In the genomic region with DNA sequence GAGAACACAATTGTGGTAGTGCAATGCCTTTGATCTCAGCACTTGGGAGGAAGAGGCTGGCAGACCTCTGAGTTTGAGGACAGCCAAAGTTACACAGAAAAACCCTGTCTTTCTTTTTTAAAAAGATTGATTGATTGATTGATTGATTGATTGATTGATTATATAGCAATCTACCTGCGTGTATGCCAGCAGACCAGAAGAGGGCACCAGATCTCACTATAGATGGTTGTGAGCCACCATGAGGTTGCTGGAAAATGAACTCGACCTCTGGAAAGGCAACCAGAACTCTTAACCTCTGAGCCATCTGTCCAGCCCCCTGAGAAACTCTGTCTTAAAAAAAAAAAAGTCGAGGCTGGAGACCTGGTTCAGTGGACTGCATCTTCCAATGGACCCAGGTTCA, we compare ENCODE assay signal across 22 mouse cellular contexts. TPM values are rescaled to one million over a fixed set of nuclear protein-coding genes. Genes with fewer than 3 reads are reported as not detected.
DNase-seq lines count a peak whose midpoint lies in the region; ATAC-seq and TF ChIP-seq lines count a peak whose summit lies in the region.
"Had no signal": no experiment of that assay in that cellular context is flagged by ENCODE, and none has a peak within 500 bp of the region (broad histone marks: within the 10 kb centered on the region; RNA-seq: fewer than 3 reads in every experiment).

No protein-coding gene starts in this region.

- peak; percentile 55 for DNase-seq in CD4-positive, CD25-positive, alpha-beta regulatory T cell, adult 2 months (ENCODE audit: low read depth, low spot score)
- DNase-seq in layer of hippocampus, adult 2 months (ENCODE audit: low spot score in 2 of 2) = no peak
- no peak for DNase-seq in layer of hippocampus, postnatal 25 days (ENCODE audit: extremely low spot score in 1 of 2, low spot score in 1 of 2)
- peak; percentile 42 for DNase-seq in CD4-positive helper T cell, adult 2 months (ENCODE audit: low read depth, low spot score)
- DNase-seq in brain, embryonic 14.5 days (ENCODE audit: low read depth) = no peak
- DNase-seq in right cerebral cortex, postnatal 10 days (ENCODE audit: low spot score in 2 of 2) = no peak
- DNase-seq: gastrocnemius, postnatal 36 days; heart, postnatal 36 days; kidney, postnatal 36 days; layer of hippocampus, postnatal 36 days; liver, embryonic 13.5 days; lung, postnatal 36 days; right cerebral cortex, postnatal 14 days; thymus, adult 18-20 months had no signal

- H3K27ac ChIP-seq in layer of hippocampus, adult 2 months = no peak overlapping the region
- H3K27ac ChIP-seq: embryonic facial prominence, embryonic 12.5 days; limb, embryonic 10.5 days; liver, embryonic 13.5 days; midbrain, embryonic 10.5 days had no signal

- TF ChIP-seq CTCF in layer of hippocampus, adult 2 months (conservative IDR thresholded peaks at IDR 0.05) = peak; percentile 62
- 0 out of 2 replicates have a peak, but pooled peaks have one; percentile 3 for TF ChIP-seq CTCF in brain, embryonic 14.5 days (IDR thresholded peaks at IDR 0.05; ENCODE audit: borderline replicate concordance, extremely low read depth, insufficient read depth, insufficient read length)

- TF ChIP-seq POLR2A in brain, embryonic 14.5 days (IDR thresholded peaks at IDR 0.05; ENCODE audit: borderline replicate concordance, extremely low read depth, insufficient read depth, insufficient read length, poor library complexity, severe bottlenecking) = no peak

- no peak for ATAC-seq in CD4-positive, CD25-positive, alpha-beta regulatory T cell, adult 4 months
- ATAC-seq in erythroblast, adult 5-6 weeks (replicated peaks; ENCODE audit: low FRiP score, poor library complexity, severe bottlenecking) = no peak
- ATAC-seq: intestine, embryonic 16.5 days had no signal

- no peak overlapping the region for H3K4me3 ChIP-seq in layer of hippocampus, adult 2 months
- H3K4me3 ChIP-seq: embryonic facial prominence, embryonic 12.5 days; limb, embryonic 10.5 days; liver, embryonic 13.5 days; midbrain, embryonic 10.5 days had no signal

RNA-seq across cellular contexts. Expression of a gene that starts 29.1 kb away (rescaled TPM):
- not detected for polyA plus RNA-seq in CD4-positive, CD25-positive, alpha-beta regulatory T cell, adult 4 months (2017; shearing (Covaris generic))
- 1 to 10 TPM; 1.5 to 2.1 TPM for total RNA-seq in layer of hippocampus, adult 2 months (2021)
- 1 to 10 TPM; 2.4 to 3.0 TPM for total RNA-seq in layer of hippocampus, postnatal 25 days (2021)
- polyA plus RNA-seq in brain, embryonic 14.5 days (2012; rRNA removed) = 3.3 and 3.7 TPM in 2 replicates
- total RNA-seq in erythroblast, adult 5-6 weeks (2015; ENCODE audit: low replicate concordance) = not detected in 2 replicates
- not detected in 2 replicates for total RNA-seq in erythroblast, adult 5-6 weeks (2017; ENCODE audit: low replicate concordance)
- total RNA-seq: gastrocnemius, postnatal 36 days; heart, postnatal 36 days had no signal
- polyA plus RNA-seq: G1E; heart, embryonic 11.5 days; liver, embryonic 13.5 days had no signal

RNA-seq across cellular contexts. Expression of a gene that starts 32.4 kb away (rescaled TPM):
- polyA plus RNA-seq in CD4-positive, CD25-positive, alpha-beta regulatory T cell, adult 4 months (2017; shearing (Covaris generic)) = 1 to 10 TPM; 6.3 to 7.9 TPM
- 1 to 10 TPM; 4.8 to 6.3 TPM for total RNA-seq in layer of hippocampus, adult 2 months (2021)
- 1 to 10 TPM; 5.9 to 8.7 TPM for total RNA-seq in layer of hippocampus, postnatal 25 days (2021)
- polyA plus RNA-seq in brain, embryonic 14.5 days (2012; rRNA removed) = 1.7 and 3.1 TPM in 2 replicates
- total RNA-seq in erythroblast, adult 5-6 weeks (2015; ENCODE audit: low replicate concordance) = 5.6 and 11.1 TPM in 2 replicates
- total RNA-seq in erythroblast, adult 5-6 weeks (2017; ENCODE audit: low replicate concordance) = 7.5 and 10.3 TPM in 2 replicates
- total RNA-seq: G1E had no signal
- polyA plus RNA-seq: G1E had no signal

RNA-seq across cellular contexts. Expression of a gene that starts 57.0 kb away (rescaled TPM):
- 10 to 100 TPM; 13.4 to 14.2 TPM for polyA plus RNA-seq in CD4-positive, CD25-positive, alpha-beta regulatory T cell, adult 4 months (2017; shearing (Covaris generic))
- total RNA-seq in layer of hippocampus, adult 2 months (2021) = 1 to 10 TPM; 7.0 to 9.5 TPM
- 10 to 100 TPM in 1 of 2 experiments, 1 to 10 TPM in 1; 9.6 to 10.3 TPM for total RNA-seq in layer of hippocampus, postnatal 25 days (2021)
- 3.4 and 6.0 TPM in 2 replicates for polyA plus RNA-seq in brain, embryonic 14.5 days (2012; rRNA removed)
- total RNA-seq in erythroblast, adult 5-6 weeks (2015; ENCODE audit: low replicate concordance) = 19.6 and 22.5 TPM in 2 replicates
- total RNA-seq in erythroblast, adult 5-6 weeks (2017; ENCODE audit: low replicate concordance) = 23.4 and 23.6 TPM in 2 replicates

Comparison
In these comparisons a context has a peak if more than half of its experiments do, and no peak if none do; other contexts are left out.
1. DNase-seq: peak in CD4-positive, CD25-positive, alpha-beta regulatory T cell, adult 2 months (single experiment) and CD4-positive helper T cell, adult 2 months (single experiment); none in layer of hippocampus, adult 2 months (0 of 2), layer of hippocampus, postnatal 25 days (0 of 2), brain, embryonic 14.5 days (single experiment) and right cerebral cortex, postnatal 10 days (0 of 2).